Mouse (Mus musculus): ENCODE results near the gene Pde4d.

Pde4d gene

GRCm38 (mm10) chr13:109822413-109823298 is 1372.9 kb downstream of the Pde4d start:
- peak; percentile 97 for DNase-seq (ENCODE audit: low read depth)

GRCm38 (mm10) chr13:109823307-109824031 is 1373.7 kb downstream of the Pde4d start:
- peak; percentile 82 for DNase-seq (ENCODE audit: low read depth)

- DNase-seq (ENCODE audit: low read depth) = no peak
Measured at GRCm38 (mm10) chr13:109825891-109826290, 1376.1 kb downstream of the Pde4d start.

- DNase-seq (ENCODE audit: low read depth) = no peak
Measured at GRCm38 (mm10) chr13:109827341-109827740, 1377.6 kb downstream of the Pde4d start.

- no peak for DNase-seq (ENCODE audit: low read depth)
Measured at GRCm38 (mm10) chr13:109827909-109828308, 1378.2 kb downstream of the Pde4d start.

- no peak for DNase-seq (ENCODE audit: low read depth)
Measured at GRCm38 (mm10) chr13:109829444-109829843, 1379.7 kb downstream of the Pde4d start.

GRCm38 (mm10) chr13:109834935-109835334 is 1385.2 kb downstream of the Pde4d start:
- no peak for DNase-seq (ENCODE audit: low read depth)

GRCm38 (mm10) chr13:109837453-109837852 is 1387.7 kb downstream of the Pde4d start:
- DNase-seq (ENCODE audit: low read depth) = no peak

- DNase-seq (ENCODE audit: low read depth) = no peak
Measured at GRCm38 (mm10) chr13:109837921-109838320, 1388.2 kb downstream of the Pde4d start.

GRCm38 (mm10) chr13:109840251-109840650 is 1390.5 kb downstream of the Pde4d start:
- no peak for DNase-seq (ENCODE audit: low read depth)

GRCm38 (mm10) chr13:109841140-109841822 is 1391.5 kb downstream of the Pde4d start:
- DNase-seq (ENCODE audit: low read depth) = no peak

GRCm38 (mm10) chr13:109842982-109843381 is 1393.2 kb downstream of the Pde4d start:
- no peak for DNase-seq (ENCODE audit: low read depth)

GRCm38 (mm10) chr13:109844828-109845227 is 1395.1 kb downstream of the Pde4d start:
- no peak for DNase-seq (ENCODE audit: low read depth)

GRCm38 (mm10) chr13:109863826-109864225 is 1414.1 kb downstream of the Pde4d start:
- DNase-seq (ENCODE audit: low read depth) = no peak

- DNase-seq (ENCODE audit: low read depth) = no peak
Measured at GRCm38 (mm10) chr13:109864311-109864710, 1414.6 kb downstream of the Pde4d start.

GRCm38 (mm10) chr13:109880392-109880791 is 1430.6 kb downstream of the Pde4d start:
- peak; percentile 68 for DNase-seq (ENCODE audit: low read depth)

- DNase-seq (ENCODE audit: low read depth) = peak; percentile 95
Measured at GRCm38 (mm10) chr13:109881161-109881857, 1431.6 kb downstream of the Pde4d start.

GRCm38 (mm10) chr13:109883636-109884035 is 1433.9 kb downstream of the Pde4d start:
- DNase-seq (ENCODE audit: low read depth) = peak; percentile 52

- no peak for DNase-seq (ENCODE audit: low read depth)
Measured at GRCm38 (mm10) chr13:109884812-109885211, 1435.1 kb downstream of the Pde4d start.

- no peak for DNase-seq (ENCODE audit: low read depth)
Measured at GRCm38 (mm10) chr13:109888293-109888692, 1438.5 kb downstream of the Pde4d start.

GRCm38 (mm10) chr13:109891194-109891909 is 1441.6 kb downstream of the Pde4d start:
- no peak for DNase-seq (ENCODE audit: low read depth)

Measured in NIH3T3 (cell line).